Mouse (Mus musculus): ENCODE data around the gene Cfap61. TPM values are rescaled to one million over a fixed set of nuclear protein-coding genes. Genes with fewer than 3 reads are reported as not detected.
A peak's percentile ranks its signal among the peaks of the same experiment; 100 is the strongest.

The Cfap61 gene
- polyA plus RNA-seq, 1 experiment from 2014 or later, result 1.7 TPM

DNA sequence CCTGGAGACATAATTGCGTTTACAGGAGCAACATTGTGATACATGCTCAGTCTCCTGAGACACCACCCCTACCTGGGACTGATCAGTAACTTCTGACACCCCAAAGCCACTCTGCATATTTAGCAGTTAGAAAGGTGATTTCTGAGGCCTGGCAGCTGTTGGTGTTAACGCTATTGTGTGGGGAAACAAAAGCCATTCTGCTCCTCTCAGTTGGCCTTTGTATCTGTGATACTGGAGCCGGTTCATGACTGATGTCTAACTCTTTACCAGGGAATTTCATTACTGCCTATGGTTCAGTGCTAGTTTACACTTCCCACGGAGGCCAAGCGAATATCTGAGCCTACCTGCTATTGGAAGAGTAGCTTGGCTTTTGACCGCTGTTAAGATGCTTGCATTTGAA lies 138.7 kb downstream of the Cfap61 start:
- H3K9ac ChIP-seq, result no peak overlapping the region

GRCm38 (mm10) chr2:146077117-146077516 lies 142.5 kb downstream of the Cfap61 start:
- no peak for ATAC-seq (ENCODE audit: insufficient read depth, low FRiP score, low read depth)
- Histone ChIP-seq H3K4me3 (replicated peaks) (no peak overlapping the region), H3K27ac (no peak overlapping the region), H3K9ac (no peak overlapping the region), H3K4me1 (no peaks in the 10 kb centered on the region), H3K27me3 (replicated peaks) (no peaks in the 10 kb centered on the region), H3K36me3 (no peaks in the 10 kb centered on the region), H3K9me3 (no peaks in the 10 kb centered on the region), H3K4me2 (no peak overlapping the region)
- 89% methylated on average over 10 of the region's 10 CpGs for WGBS

More for the DNA sequence above, 138.7 kb downstream of the Cfap61 start:
- Histone ChIP-seq H3K4me3 (replicated peaks) (no peak overlapping the region), H3K36me3 (no peaks in the 10 kb centered on the region), H3K4me1 (no peaks in the 10 kb centered on the region), H3K9me3 (no peaks in the 10 kb centered on the region), H3K27ac (no peak overlapping the region), H3K4me2 (no peak overlapping the region), H3K27me3 (replicated peaks) (no peaks in the 10 kb centered on the region)
- 46% methylated on average over 6 of the region's 6 CpGs for WGBS
- no peak for ATAC-seq (ENCODE audit: insufficient read depth, low FRiP score, low read depth)

GRCm38 (mm10) chr2:146080282-146080681 lies 145.7 kb downstream of the Cfap61 start:
- Histone ChIP-seq H3K9ac (no peak overlapping the region), H3K27ac (no peak overlapping the region), H3K4me2 (no peak overlapping the region), H3K36me3 (no peaks in the 10 kb centered on the region), H3K4me1 (no peaks in the 10 kb centered on the region), H3K9me3 (no peaks in the 10 kb centered on the region), H3K27me3 (replicated peaks) (no peaks in the 10 kb centered on the region), H3K4me3 (replicated peaks) (no peak overlapping the region)
- ATAC-seq (ENCODE audit: insufficient read depth, low FRiP score, low read depth), result no peak
- 83% methylated on average over 4 of the region's 4 CpGs for WGBS

GRCm38 (mm10) chr2:146083326-146083871 lies 148.8 kb downstream of the Cfap61 start:
- Histone ChIP-seq H3K4me3 (replicated peaks) (no peak overlapping the region), H3K27me3 (replicated peaks) (no peaks in the 10 kb centered on the region), H3K9ac (no peak overlapping the region), H3K36me3 (no peaks in the 10 kb centered on the region), H3K9me3 (no peaks in the 10 kb centered on the region), H3K4me1 (no peaks in the 10 kb centered on the region), H3K27ac (peak overlapping the region; percentile 16; the same call in 1 of the 2 replicates), H3K4me2 (no peak overlapping the region)
- 59% methylated on average over 6 of the region's 6 CpGs for WGBS
- ATAC-seq (ENCODE audit: insufficient read depth, low FRiP score, low read depth), result peak; percentile 70

- H3K4me2 ChIP-seq, result no peak overlapping the region
- H3K27ac ChIP-seq, result no peak overlapping the region
- WGBS, result 76% methylated on average over 1 of the region's 1 CpGs
- H3K36me3 ChIP-seq, result no peaks in the 10 kb centered on the region
- no peaks in the 10 kb centered on the region for H3K9me3 ChIP-seq
- no peak overlapping the region for H3K4me3 ChIP-seq (replicated peaks)
- H3K27me3 ChIP-seq (replicated peaks), result no peaks in the 10 kb centered on the region
- no peaks in the 10 kb centered on the region for H3K4me1 ChIP-seq
- H3K9ac ChIP-seq, result no peak overlapping the region
- no peak for ATAC-seq (ENCODE audit: insufficient read depth, low FRiP score, low read depth)
Observed at GRCm38 (mm10) chr2:146087411-146087810, 152.8 kb downstream of the Cfap61 start.

GRCm38 (mm10) chr2:146089157-146089692 lies 154.6 kb downstream of the Cfap61 start:
- ATAC-seq (ENCODE audit: insufficient read depth, low FRiP score, low read depth), result no peak
- no peaks in the 10 kb centered on the region for H3K27me3 ChIP-seq (replicated peaks)
- no peak overlapping the region for H3K4me2 ChIP-seq

DNA sequence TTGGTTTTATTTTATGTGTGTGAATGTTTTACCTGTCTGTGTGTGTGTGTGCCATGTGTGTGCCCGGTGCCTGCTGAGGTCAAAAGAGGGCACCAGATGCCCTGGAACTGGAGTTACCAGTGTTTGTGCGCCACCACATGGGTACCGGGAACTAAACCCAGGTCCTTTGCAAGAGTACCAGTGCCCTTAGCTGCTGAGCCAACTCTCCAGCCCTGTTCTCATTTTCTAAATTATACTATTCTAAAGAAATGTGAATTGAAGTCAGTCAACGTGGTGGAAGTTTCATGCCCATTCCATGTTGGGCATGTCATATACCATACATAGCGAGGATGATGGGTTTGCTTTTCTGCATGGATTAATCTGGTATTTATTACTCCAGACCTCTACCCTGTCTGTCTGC lies 162.9 kb downstream of the Cfap61 start:
- Histone ChIP-seq H3K4me2 (no peak overlapping the region), H3K36me3 (no peaks in the 10 kb centered on the region), H3K27ac (no peak overlapping the region), H3K27me3 (replicated peaks) (no peaks in the 10 kb centered on the region), H3K4me3 (replicated peaks) (no peak overlapping the region), H3K4me1 (no peaks in the 10 kb centered on the region), H3K9ac (no peak overlapping the region), H3K9me3 (no peaks in the 10 kb centered on the region)
- 94% methylated on average over 5 of the region's 5 CpGs for WGBS
- no peak for ATAC-seq (ENCODE audit: insufficient read depth, low FRiP score, low read depth)

More at GRCm38 (mm10) chr2:146089157-146089692, 154.6 kb downstream of the Cfap61 start:
- H3K4me3 ChIP-seq (replicated peaks), result no peak overlapping the region
- no peaks in the 10 kb centered on the region for H3K4me1 ChIP-seq
- no peaks in the 10 kb centered on the region for H3K9me3 ChIP-seq
- no peaks in the 10 kb centered on the region for H3K36me3 ChIP-seq
- no peak overlapping the region for H3K9ac ChIP-seq
- 24% methylated on average over 6 of the region's 6 CpGs for WGBS
- H3K27ac ChIP-seq, result no peak overlapping the region

DNA sequence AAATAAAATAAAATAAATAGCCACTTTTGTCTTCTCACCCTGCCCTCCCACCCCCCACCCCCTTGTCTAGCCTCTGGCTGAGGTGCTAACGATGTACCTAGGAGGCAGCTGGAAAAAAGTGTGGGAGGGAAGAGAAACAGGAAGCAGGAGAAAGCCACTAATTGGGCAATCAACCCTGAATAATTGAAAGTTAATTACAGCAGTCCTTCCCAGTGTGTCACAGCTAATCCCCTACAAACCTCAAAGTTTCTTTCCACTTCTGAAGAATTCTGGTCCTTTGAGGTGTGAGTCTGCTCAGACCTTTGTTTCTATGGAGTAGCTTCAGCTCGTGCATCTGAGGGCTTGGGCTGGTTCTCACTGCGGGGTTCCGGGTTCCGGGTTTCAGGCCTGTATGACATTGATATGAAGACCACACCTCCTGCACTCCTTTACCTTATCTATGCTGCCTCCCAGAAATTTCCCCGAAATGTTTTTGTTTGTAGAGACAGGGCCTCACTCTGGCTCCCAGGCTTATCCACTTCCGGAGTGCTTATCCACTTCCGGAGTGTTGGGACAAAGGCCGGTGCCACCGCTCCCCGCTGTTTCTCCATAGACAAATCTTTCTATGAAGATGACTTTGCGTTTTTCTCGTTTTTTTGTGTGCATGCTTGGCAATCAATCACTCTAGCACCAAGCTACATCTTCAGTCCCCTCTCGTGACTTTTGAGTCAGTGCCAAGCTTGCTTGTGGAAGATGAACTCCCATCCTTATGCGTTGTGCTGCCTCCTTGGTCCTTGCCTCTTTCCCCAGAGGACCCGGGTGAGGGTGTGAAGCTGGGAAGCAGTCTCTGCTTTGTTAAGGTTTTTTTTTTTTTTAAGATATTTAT lies 164.5 kb downstream of the Cfap61 start:
- no peaks in the 10 kb centered on the region for H3K27me3 ChIP-seq (replicated peaks)
- no peaks in the 10 kb centered on the region for H3K36me3 ChIP-seq
- ATAC-seq (ENCODE audit: insufficient read depth, low FRiP score, low read depth), result peak; percentile 93
- no peaks in the 10 kb centered on the region for H3K9me3 ChIP-seq
- no peak overlapping the region for H3K9ac ChIP-seq
- H3K4me3 ChIP-seq (replicated peaks), result no peak overlapping the region
- H3K4me1 ChIP-seq, result no peaks in the 10 kb centered on the region
- no peak overlapping the region for H3K27ac ChIP-seq
- 57% methylated on average over 16 of the region's 16 CpGs for WGBS
- H3K4me2 ChIP-seq, result no peak overlapping the region

GRCm38 (mm10) chr2:146099838-146100237 lies 165.3 kb downstream of the Cfap61 start:
- Histone ChIP-seq H3K4me1 (no peaks in the 10 kb centered on the region), H3K9ac (no peak overlapping the region), H3K4me2 (no peak overlapping the region), H3K4me3 (replicated peaks) (no peak overlapping the region), H3K9me3 (no peaks in the 10 kb centered on the region), H3K36me3 (no peaks in the 10 kb centered on the region), H3K27me3 (replicated peaks) (no peaks in the 10 kb centered on the region), H3K27ac (no peak overlapping the region)
- 84% methylated on average over 3 of the region's 3 CpGs for WGBS
- no peak for ATAC-seq (ENCODE audit: insufficient read depth, low FRiP score, low read depth)

- Histone ChIP-seq H3K4me3 (replicated peaks) (no peak overlapping the region), H3K4me2 (no peak overlapping the region), H3K9me3 (no peaks in the 10 kb centered on the region), H3K27me3 (replicated peaks) (no peaks in the 10 kb centered on the region), H3K9ac (no peak overlapping the region), H3K4me1 (no peaks in the 10 kb centered on the region), H3K36me3 (no peaks in the 10 kb centered on the region), H3K27ac (no peak overlapping the region)
- no peak for ATAC-seq (ENCODE audit: insufficient read depth, low FRiP score, low read depth)
- WGBS, result 83% methylated on average over 10 of the region's 10 CpGs
Observed at GRCm38 (mm10) chr2:146100489-146101060, 166.0 kb downstream of the Cfap61 start.

DNA sequence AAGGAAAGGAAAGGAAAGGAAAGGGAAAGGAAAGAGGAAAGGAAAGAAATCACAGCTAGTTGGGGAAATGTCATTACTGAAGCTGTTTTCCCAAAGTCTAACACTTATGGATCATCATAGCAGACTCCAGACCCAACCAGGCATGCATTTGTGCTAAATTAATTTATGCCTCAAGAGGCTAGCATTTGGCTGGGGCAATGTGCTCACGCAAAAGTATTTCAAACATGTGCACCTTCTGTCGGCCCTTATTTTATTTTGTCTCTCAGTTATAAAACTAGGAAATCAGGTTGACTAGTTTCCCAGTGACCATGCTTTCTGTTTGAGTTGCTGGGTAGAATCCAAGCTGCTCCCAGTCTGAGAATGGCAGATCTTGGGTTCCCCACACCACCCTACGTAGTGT lies 168.0 kb downstream of the Cfap61 start:
- Histone ChIP-seq H3K4me2 (no peak overlapping the region), H3K36me3 (no peaks in the 10 kb centered on the region), H3K4me3 (replicated peaks) (no peak overlapping the region), H3K4me1 (no peaks in the 10 kb centered on the region), H3K27me3 (replicated peaks) (no peaks in the 10 kb centered on the region), H3K27ac (no peak overlapping the region), H3K9ac (no peak overlapping the region), H3K9me3 (no peaks in the 10 kb centered on the region)
- no peak for ATAC-seq (ENCODE audit: insufficient read depth, low FRiP score, low read depth)
- WGBS, result 73% methylated on average over 3 of the region's 3 CpGs

DNA sequence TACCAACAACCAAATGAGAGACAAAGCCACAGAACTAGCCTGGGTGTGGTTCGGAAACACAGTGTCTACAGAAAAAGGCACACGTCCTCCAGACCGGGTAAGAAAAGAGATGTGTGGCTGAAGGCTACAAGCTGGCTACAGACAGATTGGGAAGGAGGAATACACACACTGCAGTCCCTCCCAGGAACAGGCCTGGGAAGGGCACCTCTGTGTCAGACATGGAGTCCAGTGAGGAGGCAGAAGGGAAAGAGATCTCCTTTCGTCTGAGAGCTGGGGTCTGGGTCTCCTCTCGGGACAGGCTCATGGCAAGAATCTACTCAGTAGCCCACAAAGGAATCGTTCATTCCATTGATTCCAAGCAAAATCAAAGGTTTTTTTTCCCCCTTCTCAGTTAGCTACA lies 170.8 kb downstream of the Cfap61 start:
- Histone ChIP-seq H3K27ac (no peak overlapping the region), H3K4me3 (replicated peaks) (no peak overlapping the region), H3K36me3 (no peaks in the 10 kb centered on the region), H3K4me2 (no peak overlapping the region), H3K27me3 (replicated peaks) (no peaks in the 10 kb centered on the region), H3K4me1 (no peaks in the 10 kb centered on the region), H3K9me3 (no peaks in the 10 kb centered on the region), H3K9ac (no peak overlapping the region)
- ATAC-seq (ENCODE audit: insufficient read depth, low FRiP score, low read depth), result no peak
- 72% methylated on average over 6 of the region's 6 CpGs for WGBS

Measured in stomach, embryonic 15.5 days (tissue).